Mouse (Mus musculus) forebrain, postnatal 0 days (tissue): ENCODE data around the gene C130050O18Rik. TPM values are rescaled to one million over a fixed set of nuclear protein-coding genes. Genes with fewer than 3 reads are reported as not detected.

Source experiments
- ATAC-seq: fragments of 200-750 bp; cut with Nextera tagmentation; 2 replicates; pipeline ENCODE4 v1.8.0; 2017; ENCODE audit warnings: mild to moderate bottlenecking, moderate library complexity
- DNase-seq: peaks from one replicate; pipeline ENCODE4 v3.0.0-alpha.2; 2015
- H3K27ac ChIP-seq: fragments of 300-500 bp; sonication (generic); 2 replicates; pipeline ENCODE4 v1.5.1; 2014; ENCODE audit warnings: low read depth, mild to moderate bottlenecking, antibody characterized with exemption, low read length, moderate library complexity, mixed read lengths
- H3K27me3 ChIP-seq: fragments of 300-500 bp; sonication (generic); 2 replicates; pipeline ENCODE4 v1.6.1; 2014; ENCODE audit warnings: mild to moderate bottlenecking, low read length, mixed read lengths; ENCODE audit not compliant: insufficient read depth
- H3K36me3 ChIP-seq: fragments of 300-500 bp; sonication (generic); 2 replicates; pipeline ENCODE4 v1.6.1; 2014; ENCODE audit warnings: mild to moderate bottlenecking, moderate library complexity; ENCODE audit not compliant: insufficient read depth
- H3K4me1 ChIP-seq: fragments of 300-500 bp; sonication (generic); 2 replicates; pipeline ENCODE4 v1.6.1; 2014; ENCODE audit warnings: antibody characterized with exemption; ENCODE audit not compliant: insufficient read depth
- H3K4me2 ChIP-seq: fragments of 300-500 bp; sonication (generic); 2 replicates; pipeline ENCODE4 v1.6.1; 2014; ENCODE audit warnings: low read depth, mild to moderate bottlenecking, moderate library complexity
- H3K4me3 ChIP-seq: fragments of 300-500 bp; sonication (generic); 2 replicates; pipeline ENCODE4 v1.5.1; 2014; ENCODE audit warnings: low read depth, low read length, mixed read lengths
- H3K9ac ChIP-seq: fragments of 300-500 bp; sonication (generic); 2 replicates; pipeline ENCODE4 v1.6.1; 2014; ENCODE audit warnings: mild to moderate bottlenecking
- H3K9me3 ChIP-seq: fragments of 300-500 bp; sonication (generic); 2 replicates; pipeline ENCODE4 v1.6.1; 2016; ENCODE audit warnings: low read length
- CTCF ChIP-seq: sonication (generic); IDR thresholded peaks from 2 replicates; pipeline ENCODE4 v1.5.1; 2016; ENCODE audit warnings: antibody characterized with exemption, control low read depth, low read depth
- WGBS: fragments of 180-500 bp; shearing (Covaris S2); extraction: QIAGEN DNeasy Blood & Tissue Kit; methylation state at CpG from one replicate; pipeline ENCODE4 v1.1.7; 2014; 5-methylcytosine and 5-hydroxymethylcytosine counted together
- polyA plus RNA-seq: library from polyadenylated mRNA; unstranded; fragments of >200 nt; fragmentation: Nextera tagmentation; extraction: Ambion mirVana; gene quantifications from 2 replicates; pipeline ENCODE4 v1.2.1, GENCODE M21; 2015
- total RNA-seq: library from RNA; depleted of rRNA; stranded (reverse); fragments of >200 nt; gene quantifications from 2 replicates; pipeline ENCODE4 v1.2.3, GENCODE M21; 2014

Gene C130050O18Rik
- total and polyA plus RNA-seq, 2 experiments from 2014 or later = 0.13 TPM; not detected in 1

DNA sequence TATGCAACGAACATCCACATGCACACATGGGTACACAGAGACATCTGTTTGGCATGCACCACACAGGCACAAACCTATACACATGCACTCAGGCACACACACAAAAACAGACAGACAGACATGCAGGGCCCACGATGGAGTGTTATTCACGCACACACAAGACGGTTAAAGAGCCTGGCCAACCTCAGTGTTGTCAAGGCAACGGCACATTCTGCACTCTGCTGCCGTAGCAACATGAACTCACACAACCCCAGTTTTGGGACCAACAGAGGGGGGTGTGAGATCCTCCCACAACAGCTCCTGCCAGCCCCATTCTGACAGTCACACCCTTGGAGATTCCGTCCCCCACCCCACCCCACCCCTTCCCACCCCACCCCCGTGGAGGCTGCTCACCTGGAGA lies 29.9 kb downstream of the C130050O18Rik start:
- peak; percentile 85 for DNase-seq
- 4% methylated on average over 8 of the region's 8 CpGs for WGBS
- H3K9ac ChIP-seq = no peak overlapping the region

DNA sequence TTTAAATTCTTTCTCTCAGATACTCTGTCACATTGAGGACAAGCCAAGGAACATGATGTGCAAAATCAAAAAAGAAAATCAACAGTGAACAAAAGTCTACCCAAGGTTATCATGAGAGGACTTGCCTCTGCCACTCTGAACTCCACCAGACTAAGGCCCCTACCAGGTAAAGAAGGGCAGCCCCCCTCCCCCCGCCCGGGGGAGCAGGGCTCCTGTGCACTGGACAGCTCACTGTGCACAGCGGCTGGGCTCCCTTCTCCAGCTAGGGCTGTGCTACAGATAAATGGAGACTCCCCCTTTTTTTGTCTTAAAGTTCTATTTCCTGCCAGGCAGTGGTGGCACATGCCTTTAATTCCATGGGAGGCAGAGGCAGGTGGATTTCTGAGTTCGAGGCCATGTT lies 32.7 kb downstream of the C130050O18Rik start:
- no peak for DNase-seq

More for the DNA sequence above, 29.9 kb downstream of the C130050O18Rik start:
- Histone ChIP-seq H3K27ac (peak overlapping the region; percentile 73), H3K4me1 (peaks cover 27% of the 10 kb centered on the region), H3K4me2 (peak overlapping the region; percentile 21; the same call in 1 of the 2 replicates), H3K4me3 (no peak overlapping the region), H3K27me3 (no peaks in the 10 kb centered on the region), H3K36me3 (no peaks in the 10 kb centered on the region), H3K9me3 (no peaks in the 10 kb centered on the region)
- ATAC-seq = peak; percentile 93
- no peak for TF ChIP-seq CTCF

DNA sequence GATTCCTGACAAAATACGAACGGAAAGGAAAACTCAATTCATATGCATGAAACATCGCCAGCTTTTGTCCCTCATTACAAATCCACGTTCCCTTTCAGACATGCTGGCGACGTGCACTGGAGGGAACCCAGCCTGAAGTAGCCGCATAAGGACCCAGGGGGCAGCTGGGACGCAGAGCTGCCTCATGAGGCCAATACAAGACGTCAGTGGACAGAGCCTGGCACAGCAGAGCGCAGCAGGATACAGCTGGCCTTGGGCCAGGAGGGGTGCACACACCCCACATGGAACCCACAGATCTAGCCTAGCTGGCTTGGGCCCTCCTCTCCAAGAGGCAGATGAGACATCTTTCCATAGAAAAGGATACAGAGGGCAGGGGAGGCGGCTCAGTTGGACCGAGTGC lies 33.4 kb downstream of the C130050O18Rik start:
- no peak for ATAC-seq
- WGBS = 36% methylated on average over 12 of the region's 12 CpGs
- no peak for DNase-seq

More for the DNA sequence above, 32.7 kb downstream of the C130050O18Rik start:
- Histone ChIP-seq H3K27me3 (no peaks in the 10 kb centered on the region), H3K36me3 (no peaks in the 10 kb centered on the region), H3K4me3 (no peak overlapping the region), H3K9me3 (no peaks in the 10 kb centered on the region), H3K9ac (no peak overlapping the region), H3K4me1 (peaks cover 23% of the 10 kb centered on the region), H3K27ac (no peak overlapping the region), H3K4me2 (no peak overlapping the region)
- 93% methylated on average over 4 of the region's 4 CpGs for WGBS
- no peak for TF ChIP-seq CTCF
- no peak for ATAC-seq

DNA sequence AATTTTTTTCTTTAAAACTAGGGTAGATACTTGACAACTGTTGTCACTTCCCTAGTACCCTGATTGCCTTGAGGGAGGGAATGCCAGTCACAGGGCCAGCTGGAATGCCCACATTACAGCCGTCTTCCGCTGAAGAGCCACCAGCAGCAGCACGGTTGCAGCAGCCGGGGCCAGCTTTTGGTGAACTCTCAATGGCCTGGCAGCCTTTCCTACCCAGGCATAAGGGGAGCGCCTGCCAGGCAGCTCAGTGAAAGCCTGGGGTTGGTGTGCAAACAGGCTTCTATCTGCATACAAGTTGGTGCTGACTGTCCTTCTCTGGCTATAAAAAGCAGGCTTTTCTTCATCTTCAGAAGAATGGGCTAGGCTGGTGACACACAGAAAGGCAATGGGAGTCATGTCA lies 35.4 kb downstream of the C130050O18Rik start:
- no peak for TF ChIP-seq CTCF
- DNase-seq (no peak), ATAC-seq (peak; percentile 60; the same call in 1 of the 2 replicates)
- H3K9ac ChIP-seq = no peak overlapping the region
- H3K27me3 ChIP-seq = no peaks in the 10 kb centered on the region
- H3K36me3 ChIP-seq = no peaks in the 10 kb centered on the region
- peaks cover 8% of the 10 kb centered on the region for H3K4me1 ChIP-seq
- 49% methylated on average over 5 of the region's 5 CpGs for WGBS
- H3K27ac ChIP-seq = no peak overlapping the region
- H3K9me3 ChIP-seq = no peaks in the 10 kb centered on the region
- no peak overlapping the region for H3K4me3 ChIP-seq
- no peak overlapping the region for H3K4me2 ChIP-seq

More for the DNA sequence above, 33.4 kb downstream of the C130050O18Rik start:
- Histone ChIP-seq H3K27ac (no peak overlapping the region), H3K9me3 (no peaks in the 10 kb centered on the region), H3K27me3 (no peaks in the 10 kb centered on the region), H3K4me2 (no peak overlapping the region), H3K9ac (no peak overlapping the region), H3K4me3 (no peak overlapping the region), H3K4me1 (peaks cover 23% of the 10 kb centered on the region), H3K36me3 (no peaks in the 10 kb centered on the region)
- no peak for TF ChIP-seq CTCF

DNA sequence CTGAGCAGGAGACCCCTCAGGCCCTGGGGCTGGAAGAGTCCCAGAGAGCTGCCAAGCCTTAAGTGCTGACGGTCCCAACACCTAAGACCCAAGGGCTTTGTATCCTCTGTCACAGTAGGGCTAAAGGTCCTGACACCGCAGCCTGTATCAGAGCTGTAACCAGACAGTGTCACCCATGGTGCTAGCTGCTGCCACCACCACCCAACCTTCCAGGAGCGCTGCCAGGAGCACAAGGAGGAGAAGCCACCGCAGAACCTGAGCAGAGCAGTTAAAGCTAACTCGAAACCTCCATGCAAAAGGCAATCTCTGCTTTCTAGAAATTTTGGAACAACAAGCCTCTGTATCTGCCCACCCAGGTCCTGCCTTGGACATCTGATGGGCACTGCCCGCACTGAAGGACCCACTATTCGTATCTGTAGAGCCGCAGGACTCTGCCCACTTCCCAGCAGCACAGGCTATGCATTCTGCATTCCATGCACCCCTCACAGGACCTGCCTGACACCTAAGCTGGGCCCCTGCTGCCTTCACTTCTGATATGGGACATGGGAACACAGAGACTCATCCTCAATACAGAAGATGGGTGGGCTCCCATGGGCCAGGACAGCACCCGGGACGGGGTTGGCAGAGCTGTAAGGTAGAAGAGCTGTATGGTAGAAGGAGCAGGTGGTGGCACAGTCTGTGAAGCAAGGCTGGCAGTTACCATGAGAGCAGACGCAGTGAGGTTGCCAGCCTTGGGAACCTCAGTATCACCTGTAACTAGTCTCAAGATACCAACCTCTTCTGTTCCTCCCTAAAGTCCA lies 36.0 kb downstream of the C130050O18Rik start:
- H3K4me2 ChIP-seq = no peak overlapping the region
- no peak overlapping the region for H3K4me3 ChIP-seq
- H3K4me1 ChIP-seq = peaks cover 1% of the 10 kb centered on the region; the same call in 1 of the 2 replicates
- 82% methylated on average over 11 of the region's 11 CpGs for WGBS
- no peaks in the 10 kb centered on the region for H3K27me3 ChIP-seq
- TF ChIP-seq CTCF = no peak
- H3K9me3 ChIP-seq = no peaks in the 10 kb centered on the region
- no peak for DNase-seq
- ATAC-seq = peak; percentile 34; the same call in 1 of the 2 replicates
- no peak overlapping the region for H3K9ac ChIP-seq
- no peaks in the 10 kb centered on the region for H3K36me3 ChIP-seq
- H3K27ac ChIP-seq = no peak overlapping the region

DNA sequence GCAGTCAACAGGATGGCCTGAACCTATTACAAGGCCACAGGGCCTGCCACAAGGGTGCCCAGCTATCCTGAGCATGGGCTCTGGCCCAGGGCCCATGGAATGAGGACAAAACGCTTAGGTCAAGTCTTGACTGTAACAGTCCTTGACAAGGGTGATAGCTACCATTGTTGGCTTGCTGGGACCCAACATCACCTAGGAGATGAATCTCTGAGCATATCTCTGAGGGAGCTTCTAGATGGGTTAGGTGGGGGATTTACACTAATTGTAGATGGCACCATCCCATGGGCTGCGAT lies 36.6 kb downstream of the C130050O18Rik start:
- no peak for DNase-seq
- no peak overlapping the region for H3K4me3 ChIP-seq
- no peak for ATAC-seq
- H3K27me3 ChIP-seq = no peaks in the 10 kb centered on the region
- no peaks in the 10 kb centered on the region for H3K9me3 ChIP-seq
- H3K4me2 ChIP-seq = no peak overlapping the region
- H3K9ac ChIP-seq = no peak overlapping the region
- WGBS = 87% methylated on average over 2 of the region's 2 CpGs
- no peaks in the 10 kb centered on the region for H3K36me3 ChIP-seq
- TF ChIP-seq CTCF = no peak
- H3K27ac ChIP-seq = no peak overlapping the region
- no peaks in the 10 kb centered on the region; the same call in 1 of the 2 replicates for H3K4me1 ChIP-seq

DNA sequence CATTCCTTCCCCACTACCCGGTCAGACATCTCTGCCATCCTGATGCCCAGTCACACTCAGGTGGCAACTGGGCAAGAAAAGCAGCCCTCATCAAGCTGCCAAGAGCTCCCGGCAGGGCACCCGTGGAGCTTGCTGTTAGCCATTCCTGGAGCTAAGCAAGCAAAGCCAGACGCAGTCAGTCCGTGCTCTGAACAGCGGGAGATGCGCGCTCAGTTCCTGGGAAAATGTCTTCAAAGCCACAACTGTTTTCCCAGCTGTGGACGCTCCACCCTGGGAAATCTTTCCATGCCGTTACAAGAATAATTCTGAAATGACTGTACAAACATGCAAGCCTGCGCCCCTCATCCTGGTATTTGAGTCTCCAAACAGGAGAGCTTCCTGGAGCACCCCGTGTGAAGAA lies 37.3 kb downstream of the C130050O18Rik start:
- no peak for TF ChIP-seq CTCF
- no peak for DNase-seq

More for the DNA sequence above, 37.3 kb downstream of the C130050O18Rik start:
- H3K4me3 ChIP-seq = no peak overlapping the region
- H3K36me3 ChIP-seq = no peaks in the 10 kb centered on the region
- no peak overlapping the region for H3K9ac ChIP-seq
- H3K4me1 ChIP-seq = no peaks in the 10 kb centered on the region; the same call in 1 of the 2 replicates
- no peak overlapping the region for H3K4me2 ChIP-seq
- no peaks in the 10 kb centered on the region for H3K9me3 ChIP-seq
- H3K27me3 ChIP-seq = no peaks in the 10 kb centered on the region
- H3K27ac ChIP-seq = peak overlapping the region; percentile 59
- ATAC-seq = no peak
- 77% methylated on average over 12 of the region's 12 CpGs for WGBS
